Mouse (Mus musculus): ENCODE results near the gene Barhl1.

The Barhl1 gene

GRCm38 (mm10) chr2:28916513-28916865 is at the start of gene Barhl1:
Barhl1 (minus strand) TSS chr2:28916668.
- peak; percentile 65 to 69 for DNase-seq

- DNase-seq = no peak
These were observed 47.1 kb upstream of the Barhl1 start for GRCm38 (mm10) chr2:28963565-28963964.

- DNase-seq = no peak
These were observed 45.2 kb upstream of the Barhl1 start for GRCm38 (mm10) chr2:28961636-28962035.

- DNase-seq = no peak
These were observed 44.6 kb upstream of the Barhl1 start for GRCm38 (mm10) chr2:28961024-28961585.

GRCm38 (mm10) chr2:28956874-28957273 is 40.4 kb upstream of the Barhl1 start:
- DNase-seq = no peak

- no peak for DNase-seq
These were observed 38.1 kb upstream of the Barhl1 start for GRCm38 (mm10) chr2:28954595-28954994.

GRCm38 (mm10) chr2:28952981-28953380 is 36.5 kb upstream of the Barhl1 start:
- DNase-seq = no peak

- DNase-seq = no peak
These were observed 29.8 kb upstream of the Barhl1 start for GRCm38 (mm10) chr2:28946312-28946711.

GRCm38 (mm10) chr2:28945388-28945787 is 28.9 kb upstream of the Barhl1 start:
- no peak for DNase-seq

- DNase-seq = no peak
These were observed 27.4 kb upstream of the Barhl1 start for GRCm38 (mm10) chr2:28943666-28944516.

GRCm38 (mm10) chr2:28938997-28939396 is 22.5 kb upstream of the Barhl1 start:
- no peak for DNase-seq

- DNase-seq = no peak
These were observed 14.1 kb upstream of the Barhl1 start for GRCm38 (mm10) chr2:28930571-28930970.

- DNase-seq = peak; percentile 77 to 79
These were observed 7.4 kb upstream of the Barhl1 start for GRCm38 (mm10) chr2:28923912-28924311.

- no peak for DNase-seq
These were observed 2.5 kb upstream of the Barhl1 start for GRCm38 (mm10) chr2:28919001-28919400.

- peak; percentile 38 to 42 for DNase-seq
These were observed 1.3 kb upstream of the Barhl1 start for GRCm38 (mm10) chr2:28917518-28918361.

- peak in 1 of 2 experiments; percentile 44 for DNase-seq
These were observed 669 bp upstream of the Barhl1 start for GRCm38 (mm10) chr2:28917156-28917517.

- peak; percentile 49 to 59 for DNase-seq
These were observed 528 bp downstream of the Barhl1 start for GRCm38 (mm10) chr2:28915768-28916512.

GRCm38 (mm10) chr2:28915104-28915738 is 1.2 kb downstream of the Barhl1 start:
- peak in 1 of 2 experiments; percentile 24 for DNase-seq

- DNase-seq = no peak
These were observed 2.3 kb downstream of the Barhl1 start for GRCm38 (mm10) chr2:28914121-28914520.

- peak in 1 of 2 experiments; percentile 11 for DNase-seq
These were observed 3.5 kb downstream of the Barhl1 start for GRCm38 (mm10) chr2:28912961-28913360.

- DNase-seq = peak; percentile 20
These were observed 4.3 kb downstream of the Barhl1 start for GRCm38 (mm10) chr2:28912039-28912700.

Data from cerebellum, postnatal 36 days (tissue).